Mouse (Mus musculus) intestine, embryonic 14.5 days (tissue): Measurements from ENCODE around the gene Adarb1. TPM values are rescaled to one million over a fixed set of nuclear protein-coding genes. Genes with fewer than 3 reads are reported as not detected.
A peak's percentile ranks its signal among the peaks of the same experiment; 100 is the strongest.

Experiments
- ATAC-seq: fragments of 200-750 bp; cut with Nextera tagmentation; replicated peaks from 2 replicates; pipeline ENCODE4 v1.8.0; 2017; ENCODE audit warnings: low read depth, moderate number of reproducible peaks, moderate TSS enrichment, moderate library complexity; ENCODE audit not compliant: low FRiP score, low TSS enrichment
- DNase-seq: peaks from one replicate; pipeline ENCODE4 v3.0.0-alpha.2; 2018; ENCODE audit warnings: low spot score
- H3K27ac ChIP-seq: fragments of 300-500 bp; sonication (generic); 2 replicates; pipeline ENCODE4 v1.5.1; 2014; ENCODE audit warnings: low read depth, mild to moderate bottlenecking, control low read depth
- H3K27me3 ChIP-seq: fragments of 300-500 bp; sonication (generic); replicated peaks from 2 replicates; pipeline ENCODE4 v1.6.1; 2014; ENCODE audit warnings: low read length, control low read depth; ENCODE audit not compliant: control insufficient read depth, insufficient read depth
- H3K36me3 ChIP-seq: fragments of 300-500 bp; sonication (generic); 2 replicates; pipeline ENCODE4 v1.6.1; 2014; ENCODE audit warnings: low read length, control low read depth; ENCODE audit not compliant: control insufficient read depth, insufficient read depth
- H3K4me1 ChIP-seq: fragments of 300-500 bp; sonication (generic); replicated peaks from 2 replicates; pipeline ENCODE4 v1.6.1; 2014; ENCODE audit warnings: low read length, control low read depth, mixed read lengths; ENCODE audit not compliant: control insufficient read depth, insufficient read depth
- H3K4me2 ChIP-seq: fragments of 300-500 bp; sonication (generic); 2 replicates; pipeline ENCODE4 v1.6.1; 2014; ENCODE audit warnings: low read length
- H3K4me3 ChIP-seq: fragments of 300-500 bp; sonication (generic); 2 replicates; pipeline ENCODE4 v1.5.1; 2014; ENCODE audit warnings: low read depth, low read length, control low read depth, mixed read lengths
- H3K9ac ChIP-seq: fragments of 300-500 bp; sonication (generic); 2 replicates; pipeline ENCODE4 v1.6.1; 2014; ENCODE audit warnings: mild to moderate bottlenecking, low read length
- H3K9me3 ChIP-seq: fragments of 300-500 bp; sonication (generic); 2 replicates; pipeline ENCODE4 v1.6.1; 2016; ENCODE audit warnings: low read length, control low read depth; ENCODE audit not compliant: control insufficient read depth
- WGBS: fragments of 180-500 bp; shearing (Covaris S2); extraction: QIAGEN DNeasy Blood & Tissue Kit; methylation state at CpG from one replicate; pipeline ENCODE4 v1.1.7; 2014; 5-methylcytosine and 5-hydroxymethylcytosine counted together
- polyA plus RNA-seq: library from polyadenylated mRNA; unstranded; fragments of >200 nt; fragmentation: Nextera tagmentation; extraction: Ambion mirVana; gene quantifications from 2 replicates; pipeline ENCODE4 v1.2.1, GENCODE M21; 2014

Gene Adarb1
- polyA plus RNA-seq, 1 experiment from 2014 or later = 3.8 TPM

- no peaks in the 10 kb centered on the region for H3K36me3 ChIP-seq
- no peak overlapping the region for H3K27ac ChIP-seq
- 71% methylated on average over 6 of the region's 6 CpGs for WGBS
- DNase-seq (no peak), ATAC-seq (no peak)
- H3K9ac ChIP-seq = no peak overlapping the region
- no peak overlapping the region for H3K4me2 ChIP-seq
- H3K9me3 ChIP-seq = no peaks in the 10 kb centered on the region
- 0 out of 2 replicates have a peak, but pooled peaks cover under 1% of the 10 kb centered on the region for H3K4me1 ChIP-seq
- H3K27me3 ChIP-seq = peaks cover 3% of the 10 kb centered on the region; the same call in 1 of the 2 replicates
- no peak overlapping the region for H3K4me3 ChIP-seq
These were observed 36.7 kb upstream of the Adarb1 start for GRCm38 (mm10) chr10:77454795-77455194.

GRCm38 (mm10) chr10:77451822-77452221 lies 33.8 kb upstream of the Adarb1 start:
- Histone ChIP-seq H3K27ac (no peak overlapping the region), H3K36me3 (no peaks in the 10 kb centered on the region), H3K9me3 (no peaks in the 10 kb centered on the region), H3K4me3 (no peak overlapping the region), H3K27me3 (no peaks in the 10 kb centered on the region), H3K9ac (no peak overlapping the region), H3K4me1 (peaks cover 16% of the 10 kb centered on the region), H3K4me2 (no peak overlapping the region)
- DNase-seq (no peak), ATAC-seq (no peak)
- WGBS = 49% methylated on average over 4 of the region's 4 CpGs

GRCm38 (mm10) chr10:77450159-77450464 lies 32.0 kb upstream of the Adarb1 start:
- no peak overlapping the region for H3K27ac ChIP-seq
- H3K9ac ChIP-seq = no peak overlapping the region
- H3K9me3 ChIP-seq = peaks cover 2% of the 10 kb centered on the region
- ATAC-seq (no peak), DNase-seq (no peak)
- no peak overlapping the region for H3K4me3 ChIP-seq
- 0 out of 2 replicates have a peak, but pooled peaks cover 2% of the 10 kb centered on the region for H3K27me3 ChIP-seq
- no peak overlapping the region for H3K4me2 ChIP-seq
- H3K4me1 ChIP-seq = peaks cover 16% of the 10 kb centered on the region
- no peaks in the 10 kb centered on the region for H3K36me3 ChIP-seq

GRCm38 (mm10) chr10:77449315-77450158 lies 31.5 kb upstream of the Adarb1 start:
- Histone ChIP-seq H3K4me2 (peak overlapping the region; percentile 45), H3K4me1 (peaks cover 16% of the 10 kb centered on the region), H3K9me3 (peaks cover 5% of the 10 kb centered on the region), H3K27ac (no peak overlapping the region), H3K9ac (peak overlapping the region; percentile 22; the same call in 1 of the 2 replicates), H3K36me3 (no peaks in the 10 kb centered on the region), H3K4me3 (no peak overlapping the region; the same call in 1 of the 2 replicates), H3K27me3 (0 out of 2 replicates have a peak, but pooled peaks cover 2% of the 10 kb centered on the region)
- 25% methylated on average over 23 of the region's 23 CpGs for WGBS
- DNase-seq = peak; percentile 62
- ATAC-seq = no peak

- H3K36me3 ChIP-seq = no peaks in the 10 kb centered on the region
- H3K9ac ChIP-seq = no peak overlapping the region
- WGBS = 42% methylated on average over 6 of the region's 6 CpGs
- peaks cover 16% of the 10 kb centered on the region for H3K4me1 ChIP-seq
- no peak overlapping the region for H3K4me3 ChIP-seq
- no peak overlapping the region for H3K27ac ChIP-seq
- H3K9me3 ChIP-seq = peaks cover 5% of the 10 kb centered on the region
- H3K4me2 ChIP-seq = peak overlapping the region; percentile 45
- 0 out of 2 replicates have a peak, but pooled peaks cover 2% of the 10 kb centered on the region for H3K27me3 ChIP-seq
- ATAC-seq (no peak), DNase-seq (no peak)
These were observed 30.7 kb upstream of the Adarb1 start for GRCm38 (mm10) chr10:77448698-77449247.

- Histone ChIP-seq H3K27ac (no peak overlapping the region), H3K4me1 (peaks cover 16% of the 10 kb centered on the region), H3K9ac (no peak overlapping the region), H3K4me2 (no peak overlapping the region), H3K27me3 (0 out of 2 replicates have a peak, but pooled peaks cover 2% of the 10 kb centered on the region), H3K9me3 (peaks cover 5% of the 10 kb centered on the region), H3K36me3 (no peaks in the 10 kb centered on the region), H3K4me3 (no peak overlapping the region)
- DNase-seq (no peak), ATAC-seq (no peak)
- 75% methylated on average over 7 of the region's 7 CpGs for WGBS
These were observed 30.1 kb upstream of the Adarb1 start for GRCm38 (mm10) chr10:77448209-77448608.

GRCm38 (mm10) chr10:77447755-77448154 lies 29.7 kb upstream of the Adarb1 start:
- H3K27ac ChIP-seq = no peak overlapping the region
- H3K4me3 ChIP-seq = no peak overlapping the region
- WGBS = 8% methylated on average over 2 of the region's 2 CpGs
- 0 out of 2 replicates have a peak, but pooled peaks cover 2% of the 10 kb centered on the region for H3K27me3 ChIP-seq
- H3K36me3 ChIP-seq = no peaks in the 10 kb centered on the region
- H3K9ac ChIP-seq = no peak overlapping the region
- ATAC-seq (no peak), DNase-seq (no peak)
- H3K4me2 ChIP-seq = no peak overlapping the region
- H3K4me1 ChIP-seq = peaks cover 16% of the 10 kb centered on the region
- H3K9me3 ChIP-seq = peaks cover 5% of the 10 kb centered on the region

- H3K4me2 ChIP-seq = no peak overlapping the region
- DNase-seq = no peak
- H3K9me3 ChIP-seq = peaks cover 5% of the 10 kb centered on the region
- H3K9ac ChIP-seq = no peak overlapping the region
- no peak overlapping the region for H3K4me3 ChIP-seq
- 0 out of 2 replicates have a peak, but pooled peaks cover 2% of the 10 kb centered on the region for H3K27me3 ChIP-seq
- no peaks in the 10 kb centered on the region for H3K36me3 ChIP-seq
- WGBS = 83% methylated on average over 4 of the region's 4 CpGs
- H3K4me1 ChIP-seq = no peaks in the 10 kb centered on the region
- H3K27ac ChIP-seq = no peak overlapping the region
- no peak for ATAC-seq
These were observed 24.2 kb upstream of the Adarb1 start for GRCm38 (mm10) chr10:77442250-77442649.
